Mouse (Mus musculus): ENCODE results near the gene Trim40. TPM values are rescaled to one million over a fixed set of nuclear protein-coding genes. Genes with fewer than 3 reads are reported as not detected.

Gene Trim40
- polyA plus RNA-seq, 1 experiment: 0.13 TPM

DNA sequence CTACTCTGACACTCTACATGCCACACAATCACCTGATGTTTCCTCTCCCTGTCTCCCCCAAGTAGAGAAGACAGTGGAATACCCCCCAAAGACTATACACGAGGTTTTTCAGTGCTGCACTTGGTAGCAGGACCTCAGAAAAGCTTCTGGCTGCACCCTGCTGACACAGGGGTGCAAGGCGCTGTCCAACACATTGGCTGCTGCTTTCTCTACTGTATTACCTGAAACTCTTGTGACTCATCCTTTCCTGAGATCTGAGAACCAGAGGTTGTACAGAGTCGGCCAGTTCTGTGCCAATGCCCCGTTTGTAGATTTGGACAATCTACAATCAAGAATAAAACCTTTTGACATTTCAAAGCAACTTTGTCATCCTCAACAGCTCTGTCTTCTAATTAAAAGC lies 19.9 kb upstream of the Trim40 start:
- no peak for TF ChIP-seq POLR2A (IDR thresholded peaks at IDR 0.05; ENCODE audit: low read depth, low read length)
- no peak for TF ChIP-seq CTCF (conservative IDR thresholded peaks at IDR 0.05; ENCODE audit: insufficient read depth, insufficient read length, low read depth, low read length)
- Histone ChIP-seq H3K27me3 (replicated peaks; ENCODE audit: control insufficient read depth, insufficient read depth, low read length) (no peaks in the 10 kb centered on the region; the same call in 1 of the 2 replicates), H3K4me3 (ENCODE audit: insufficient read depth, low read depth, low read length) (no peak overlapping the region), H3K27ac (ENCODE audit: insufficient read depth, low read depth, low read length) (no peak overlapping the region), H3K36me3 (ENCODE audit: control insufficient read depth, insufficient read depth, low read length) (no peaks in the 10 kb centered on the region), H3K4me1 (ENCODE audit: control insufficient read depth, insufficient read depth, low read length) (no peaks in the 10 kb centered on the region)
- 54% methylated on average over 4 of the region's 4 CpGs for WGBS
- no peak for DNase-seq

- H3K4me3 ChIP-seq (ENCODE audit: insufficient read depth, low read depth, low read length): no peak overlapping the region
- no peak overlapping the region for H3K27ac ChIP-seq (ENCODE audit: insufficient read depth, low read depth, low read length)
- no peaks in the 10 kb centered on the region for H3K36me3 ChIP-seq (ENCODE audit: control insufficient read depth, insufficient read depth, low read length)
- TF ChIP-seq POLR2A (IDR thresholded peaks at IDR 0.05; ENCODE audit: low read depth, low read length) (no peak), CTCF (conservative IDR thresholded peaks at IDR 0.05; ENCODE audit: insufficient read depth, insufficient read length, low read depth, low read length) (no peak)
- H3K4me1 ChIP-seq (ENCODE audit: control insufficient read depth, insufficient read depth, low read length): no peaks in the 10 kb centered on the region
- no peaks in the 10 kb centered on the region; the same call in 1 of the 2 replicates for H3K27me3 ChIP-seq (replicated peaks; ENCODE audit: control insufficient read depth, insufficient read depth, low read length)
- DNase-seq: no peak
- 36% methylated on average over 1 of the region's 1 CpGs for WGBS
Observed at GRCm38 (mm10) chr17:36908235-36908634, 18.3 kb upstream of the Trim40 start.

- no peaks in the 10 kb centered on the region; the same call in 1 of the 2 replicates for H3K27me3 ChIP-seq (replicated peaks; ENCODE audit: control insufficient read depth, insufficient read depth, low read length)
- no peak overlapping the region for H3K4me3 ChIP-seq (ENCODE audit: insufficient read depth, low read depth, low read length)
- WGBS: 73% methylated on average over 3 of the region's 3 CpGs
- no peak for DNase-seq
- TF ChIP-seq CTCF (conservative IDR thresholded peaks at IDR 0.05; ENCODE audit: insufficient read depth, insufficient read length, low read depth, low read length) (no peak), POLR2A (IDR thresholded peaks at IDR 0.05; ENCODE audit: low read depth, low read length) (no peak)
- H3K36me3 ChIP-seq (ENCODE audit: control insufficient read depth, insufficient read depth, low read length): no peaks in the 10 kb centered on the region
- no peak overlapping the region for H3K27ac ChIP-seq (ENCODE audit: insufficient read depth, low read depth, low read length)
- H3K4me1 ChIP-seq (ENCODE audit: control insufficient read depth, insufficient read depth, low read length): no peaks in the 10 kb centered on the region
Observed at GRCm38 (mm10) chr17:36903651-36904050, 13.7 kb upstream of the Trim40 start.

- TF ChIP-seq POLR2A (IDR thresholded peaks at IDR 0.05; ENCODE audit: low read depth, low read length) (no peak), CTCF (conservative IDR thresholded peaks at IDR 0.05; ENCODE audit: insufficient read depth, insufficient read length, low read depth, low read length) (no peak)
- no peak overlapping the region for H3K4me3 ChIP-seq (ENCODE audit: insufficient read depth, low read depth, low read length)
- DNase-seq: no peak
Observed at GRCm38 (mm10) chr17:36900691-36901090, 10.8 kb upstream of the Trim40 start.

DNA sequence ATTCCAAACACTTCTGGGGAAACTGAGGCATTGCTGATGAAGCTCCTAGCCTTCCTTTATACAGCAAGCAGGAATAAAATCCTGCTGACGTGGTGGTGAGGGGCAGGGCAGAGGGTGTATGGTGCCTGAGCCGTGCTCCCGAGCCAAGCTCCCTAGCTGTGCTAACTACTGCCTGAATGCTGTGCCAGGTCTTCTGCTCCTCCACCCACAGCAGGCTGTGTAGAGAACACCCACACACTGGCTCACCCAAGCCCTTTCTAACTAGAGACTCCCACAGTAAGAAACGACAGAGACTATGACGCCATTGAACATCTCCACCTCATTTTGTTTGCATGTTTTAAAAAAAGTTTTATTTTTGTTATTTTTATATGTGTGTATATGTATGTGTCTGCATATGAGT lies 10.1 kb upstream of the Trim40 start:
- H3K27me3 ChIP-seq (replicated peaks; ENCODE audit: control insufficient read depth, insufficient read depth, low read length): no peaks in the 10 kb centered on the region
- H3K4me1 ChIP-seq (ENCODE audit: control insufficient read depth, insufficient read depth, low read length): no peaks in the 10 kb centered on the region
- no peak for TF ChIP-seq CTCF (conservative IDR thresholded peaks at IDR 0.05; ENCODE audit: insufficient read depth, insufficient read length, low read depth, low read length)
- no peak for TF ChIP-seq POLR2A (IDR thresholded peaks at IDR 0.05; ENCODE audit: low read depth, low read length)
- no peaks in the 10 kb centered on the region for H3K36me3 ChIP-seq (ENCODE audit: control insufficient read depth, insufficient read depth, low read length)
- H3K4me3 ChIP-seq (ENCODE audit: insufficient read depth, low read depth, low read length): no peak overlapping the region
- 86% methylated on average over 5 of the region's 5 CpGs for WGBS
- no peak overlapping the region for H3K27ac ChIP-seq (ENCODE audit: insufficient read depth, low read depth, low read length)
- no peak for DNase-seq

More at GRCm38 (mm10) chr17:36900691-36901090, 10.8 kb upstream of the Trim40 start:
- H3K4me1 ChIP-seq (ENCODE audit: control insufficient read depth, insufficient read depth, low read length): no peaks in the 10 kb centered on the region
- no peak overlapping the region for H3K27ac ChIP-seq (ENCODE audit: insufficient read depth, low read depth, low read length)
- no peaks in the 10 kb centered on the region for H3K27me3 ChIP-seq (replicated peaks; ENCODE audit: control insufficient read depth, insufficient read depth, low read length)
- 36% methylated on average over 1 of the region's 1 CpGs for WGBS
- H3K36me3 ChIP-seq (ENCODE audit: control insufficient read depth, insufficient read depth, low read length): no peaks in the 10 kb centered on the region

DNA sequence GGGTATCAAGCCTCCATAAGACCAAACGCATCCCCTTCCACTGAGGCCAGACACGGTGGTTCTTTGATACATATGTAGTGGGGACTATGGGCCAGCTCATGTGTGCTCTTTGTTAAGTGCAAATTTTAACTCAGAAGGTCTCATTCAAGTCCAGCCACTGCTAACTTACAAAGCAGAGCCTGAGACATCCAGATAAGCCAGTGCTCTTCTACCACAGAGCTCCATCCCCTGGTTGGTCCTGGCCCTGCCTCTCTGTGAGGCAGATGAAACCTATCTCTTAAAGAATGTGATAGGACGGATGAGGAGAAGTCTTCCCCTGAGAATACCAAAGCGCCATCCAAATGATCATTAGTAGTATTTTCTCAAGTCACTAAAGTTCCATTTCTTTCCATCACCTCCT lies 9.5 kb upstream of the Trim40 start:
- TF ChIP-seq POLR2A (IDR thresholded peaks at IDR 0.05; ENCODE audit: low read depth, low read length) (no peak), CTCF (conservative IDR thresholded peaks at IDR 0.05; ENCODE audit: insufficient read depth, insufficient read length, low read depth, low read length) (no peak)
- Histone ChIP-seq H3K27ac (ENCODE audit: insufficient read depth, low read depth, low read length) (no peak overlapping the region), H3K4me1 (ENCODE audit: control insufficient read depth, insufficient read depth, low read length) (no peaks in the 10 kb centered on the region), H3K4me3 (ENCODE audit: insufficient read depth, low read depth, low read length) (no peak overlapping the region), H3K27me3 (replicated peaks; ENCODE audit: control insufficient read depth, insufficient read depth, low read length) (no peaks in the 10 kb centered on the region), H3K36me3 (ENCODE audit: control insufficient read depth, insufficient read depth, low read length) (no peaks in the 10 kb centered on the region)
- no peak for DNase-seq
- 89% methylated on average over 4 of the region's 4 CpGs for WGBS

GRCm38 (mm10) chr17:36897552-36898205 lies 7.8 kb upstream of the Trim40 start, which contains the start of gene Trim31:
Gene Trim31 (plus strand): TSS chr17:36898118.
- no peak for DNase-seq
- Histone ChIP-seq H3K36me3 (ENCODE audit: control insufficient read depth, insufficient read depth, low read length) (no peaks in the 10 kb centered on the region), H3K27me3 (replicated peaks; ENCODE audit: control insufficient read depth, insufficient read depth, low read length) (no peaks in the 10 kb centered on the region), H3K4me1 (ENCODE audit: control insufficient read depth, insufficient read depth, low read length) (no peaks in the 10 kb centered on the region), H3K4me3 (ENCODE audit: insufficient read depth, low read depth, low read length) (no peak within 1 kb of the TSS), H3K27ac (ENCODE audit: insufficient read depth, low read depth, low read length) (no peak within 1 kb of the TSS)
- 55% methylated on average over 6 of the region's 6 CpGs for WGBS
- no peak for TF ChIP-seq CTCF (conservative IDR thresholded peaks at IDR 0.05; ENCODE audit: insufficient read depth, insufficient read length, low read depth, low read length)
- TF ChIP-seq POLR2A (IDR thresholded peaks at IDR 0.05; ENCODE audit: low read depth, low read length): no peak

Measured in kidney, adult 2 months (tissue).